Mouse (Mus musculus) lung, postnatal 4 days (tissue): ENCODE data around the gene Mier2.

Experiments
- DNase-seq, 2 experiments: peaks; one replicate each; pipeline ENCODE4 v3.0.0; 2021

The Mier2 gene

DNA sequence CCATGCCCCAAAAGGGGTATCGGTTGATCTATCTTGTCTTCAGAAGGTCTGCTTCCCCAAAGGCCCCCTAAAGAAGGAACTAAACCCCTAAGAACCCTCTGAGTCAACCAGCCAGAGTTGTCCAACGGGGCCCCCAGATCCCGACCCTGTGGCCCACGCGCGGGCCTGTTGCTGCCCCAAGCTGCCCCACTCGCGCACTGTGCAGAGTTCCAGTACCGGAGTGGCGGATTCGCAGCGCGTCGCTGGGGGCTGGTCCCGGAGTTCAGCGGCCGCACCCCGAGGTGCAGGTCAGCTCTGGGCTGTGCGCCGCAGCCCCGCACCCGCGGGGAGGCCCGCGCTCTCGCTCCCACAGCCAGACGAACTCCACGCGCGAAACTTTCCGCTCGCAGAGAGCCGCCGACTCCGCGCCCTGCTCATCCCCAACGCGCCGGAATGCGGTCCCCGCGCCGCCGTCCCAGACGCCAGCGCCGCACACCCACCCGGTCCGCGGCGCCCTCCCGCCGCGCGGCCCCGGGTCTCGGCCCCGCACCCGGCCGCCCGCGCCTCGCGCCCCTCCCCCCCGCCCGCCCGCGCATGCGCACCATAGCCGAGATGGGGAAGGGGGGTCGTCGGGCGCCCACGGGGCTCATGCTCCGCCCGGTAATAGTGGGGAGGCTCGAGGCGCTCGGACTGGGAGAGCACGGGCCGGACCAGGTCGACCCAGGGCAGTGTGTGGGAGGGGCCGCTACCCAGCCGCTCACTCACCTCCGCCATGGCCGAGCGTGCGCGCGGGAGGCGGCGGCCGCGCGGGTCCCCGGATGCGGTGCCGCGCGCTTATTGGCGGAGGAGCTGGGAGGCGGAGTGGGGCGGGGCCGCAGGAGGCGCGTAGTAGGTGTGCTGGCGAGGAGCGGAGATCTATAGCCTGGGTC is at the start of gene Mier2:
Mier2 (minus strand) TSS at position 870 of the 908 bp plus-strand sequence.
- peak; percentile 84 to 89 for DNase-seq

DNA sequence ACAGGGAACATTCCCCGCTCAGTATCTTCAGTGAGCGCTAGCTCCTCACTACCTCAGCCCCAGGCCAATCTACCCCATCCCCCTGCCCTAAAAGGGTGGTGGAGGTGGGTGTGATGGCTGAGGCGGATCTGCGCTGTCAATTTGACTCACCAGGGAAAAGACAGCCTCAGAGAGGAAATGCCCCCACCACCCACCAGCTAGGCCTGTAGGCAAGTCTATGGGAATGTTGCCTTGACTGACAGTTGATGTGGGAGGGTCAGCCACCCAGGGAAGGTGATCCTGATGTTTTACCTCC is 42.9 kb upstream of the Mier2 start:
- DNase-seq = no peak

DNA sequence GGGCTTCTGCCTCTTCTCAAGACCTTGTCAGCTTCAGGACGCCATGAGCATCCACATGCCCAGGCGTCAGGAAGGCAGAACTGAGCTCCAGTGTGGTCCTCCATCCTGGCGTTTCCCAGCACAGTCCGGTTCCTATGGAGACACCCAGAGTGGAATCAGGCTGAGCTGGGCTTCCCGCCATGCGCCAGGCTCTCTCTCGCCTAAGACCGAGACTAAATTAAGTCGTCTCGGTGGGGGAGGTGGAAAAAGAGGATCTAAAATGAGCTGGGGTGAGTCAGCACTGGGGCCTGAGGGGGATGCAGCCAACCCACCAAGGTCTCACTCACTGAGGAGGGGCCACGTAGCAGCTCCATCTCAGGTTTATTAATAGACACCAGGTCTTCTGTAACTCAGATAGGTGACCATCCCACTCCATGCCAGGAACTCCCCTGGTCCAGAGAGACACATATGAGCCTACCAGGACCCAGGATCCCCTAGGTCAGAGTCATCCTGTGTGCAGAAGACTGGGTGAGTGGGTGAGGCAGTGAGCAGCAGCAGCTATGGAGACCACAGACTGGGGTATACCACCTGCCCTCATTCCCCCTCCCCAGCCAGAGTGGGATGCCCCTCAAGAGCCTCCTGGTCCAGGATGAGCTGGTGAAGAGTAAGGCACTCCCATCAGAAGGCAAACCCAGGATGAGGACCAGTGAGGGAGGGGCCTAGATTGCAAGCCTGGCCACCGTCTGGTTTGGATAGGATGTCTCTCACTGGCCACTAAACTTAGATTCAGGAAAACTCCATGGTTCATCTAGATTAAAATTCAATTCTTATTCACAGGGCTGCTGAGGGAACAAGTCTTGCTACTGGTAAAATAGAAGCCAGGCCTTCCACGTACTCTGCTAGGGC is 42.3 kb upstream of the Mier2 start:
- no peak for DNase-seq

DNA sequence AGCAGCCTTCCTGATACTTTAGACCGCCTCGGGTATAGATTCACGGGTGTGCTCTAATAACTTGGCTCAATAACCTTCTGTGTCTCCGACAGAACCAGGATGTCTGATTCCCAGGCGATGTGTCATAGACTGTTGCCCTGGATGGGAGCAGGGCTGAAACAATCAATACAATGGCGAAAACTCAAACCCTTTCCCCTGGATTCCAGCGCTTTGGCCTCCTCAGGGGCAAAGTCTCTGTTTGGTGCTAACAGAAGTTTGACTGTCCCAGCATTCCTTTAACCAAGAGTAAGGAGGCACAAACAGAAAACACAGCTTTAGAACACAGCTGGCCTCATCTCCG is 40.6 kb upstream of the Mier2 start:
- no peak for DNase-seq

DNA sequence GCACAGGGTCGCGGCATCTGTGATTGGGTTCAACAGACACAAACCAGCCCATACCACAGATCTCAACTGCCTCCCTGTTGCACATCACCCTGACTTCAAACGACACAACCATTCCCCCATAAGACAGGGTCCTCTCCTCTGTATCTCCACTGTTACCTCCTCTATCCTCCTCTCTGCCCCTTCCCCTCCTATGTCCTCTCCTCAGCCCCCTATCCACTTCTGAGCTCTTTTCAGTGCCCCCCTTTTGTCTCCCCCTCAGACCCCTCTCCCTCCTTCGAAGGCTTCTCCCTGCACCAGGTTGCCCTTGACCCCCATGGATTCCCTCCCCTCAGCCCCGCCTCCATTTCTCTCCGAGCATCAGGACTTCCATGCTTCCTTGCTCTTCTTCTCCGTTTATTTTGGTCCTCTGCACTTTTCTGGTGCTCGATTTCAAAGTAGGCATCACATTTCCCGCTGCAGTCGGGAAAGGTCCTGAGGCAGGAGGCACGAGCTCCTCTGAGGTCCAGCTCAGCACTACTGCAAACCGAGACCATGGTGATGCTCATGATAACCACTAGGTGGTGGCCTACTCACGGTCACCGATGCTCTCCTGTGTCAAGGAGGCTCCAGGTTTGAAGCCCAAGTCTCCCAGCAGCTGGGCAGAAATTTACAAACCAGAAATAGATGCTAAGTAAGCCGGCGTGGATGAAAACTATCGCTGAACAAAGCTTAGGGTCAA is 40.0 kb upstream of the Mier2 start:
- peak; percentile 36 to 64 for DNase-seq

DNA sequence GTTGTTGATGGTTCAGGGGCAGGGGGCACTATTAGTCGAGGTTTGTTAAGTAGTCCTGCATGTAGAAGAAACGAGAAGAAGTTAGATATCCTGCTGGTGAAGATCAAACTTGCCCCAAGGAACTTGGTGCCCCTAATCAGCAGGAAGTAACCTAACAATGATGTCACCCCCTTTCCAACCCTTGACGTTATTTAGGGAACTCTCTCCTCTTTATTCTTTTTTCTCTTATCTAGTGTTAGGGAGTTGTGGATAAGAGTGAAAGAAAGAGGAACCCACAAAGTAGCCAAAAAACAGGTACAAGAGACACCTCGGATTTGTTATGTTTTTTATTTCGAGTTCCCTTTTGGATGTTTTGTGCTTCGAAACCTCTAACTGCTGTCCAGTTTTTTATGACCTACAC is 39.1 kb upstream of the Mier2 start:
- no peak for DNase-seq

DNA sequence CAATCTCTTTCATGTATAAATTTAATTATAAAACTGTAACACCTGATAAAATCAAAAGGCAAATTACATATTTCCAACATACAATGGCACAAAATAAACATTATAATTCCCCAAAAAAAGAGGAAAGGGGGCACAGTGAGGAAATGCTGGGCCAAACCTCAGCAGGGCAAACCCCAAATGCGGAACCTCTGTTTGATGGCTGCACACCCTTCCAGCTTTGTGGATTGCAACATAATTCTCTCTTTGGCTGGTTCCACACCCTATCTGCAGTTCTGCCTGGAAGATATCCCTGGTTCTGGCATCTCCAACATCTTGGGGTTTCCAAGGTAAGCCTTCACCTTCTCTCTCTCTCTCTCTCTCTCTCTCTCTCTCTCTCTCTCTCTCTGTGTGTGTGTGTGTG is 35.7 kb upstream of the Mier2 start:
- peak in 1 of 2 experiments; percentile 8 for DNase-seq

DNA sequence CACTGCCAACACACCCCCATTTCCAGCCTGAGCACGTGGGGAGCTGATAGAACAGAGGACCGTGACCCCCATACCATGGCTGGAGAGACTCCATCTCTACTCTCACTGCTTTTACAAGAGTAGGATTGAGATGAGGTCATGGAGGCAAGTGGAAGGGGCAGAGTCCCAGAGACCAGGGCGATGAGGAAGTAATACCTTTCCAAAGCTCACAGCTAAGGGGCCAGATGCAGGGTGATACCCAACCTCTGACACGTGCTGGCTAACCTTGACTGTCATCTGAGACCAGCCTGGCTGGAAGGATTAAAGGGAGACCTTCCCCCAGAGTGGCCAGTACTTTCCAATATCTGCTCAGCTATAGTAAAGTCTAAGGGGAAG is 32.7 kb upstream of the Mier2 start:
- no peak for DNase-seq

DNA sequence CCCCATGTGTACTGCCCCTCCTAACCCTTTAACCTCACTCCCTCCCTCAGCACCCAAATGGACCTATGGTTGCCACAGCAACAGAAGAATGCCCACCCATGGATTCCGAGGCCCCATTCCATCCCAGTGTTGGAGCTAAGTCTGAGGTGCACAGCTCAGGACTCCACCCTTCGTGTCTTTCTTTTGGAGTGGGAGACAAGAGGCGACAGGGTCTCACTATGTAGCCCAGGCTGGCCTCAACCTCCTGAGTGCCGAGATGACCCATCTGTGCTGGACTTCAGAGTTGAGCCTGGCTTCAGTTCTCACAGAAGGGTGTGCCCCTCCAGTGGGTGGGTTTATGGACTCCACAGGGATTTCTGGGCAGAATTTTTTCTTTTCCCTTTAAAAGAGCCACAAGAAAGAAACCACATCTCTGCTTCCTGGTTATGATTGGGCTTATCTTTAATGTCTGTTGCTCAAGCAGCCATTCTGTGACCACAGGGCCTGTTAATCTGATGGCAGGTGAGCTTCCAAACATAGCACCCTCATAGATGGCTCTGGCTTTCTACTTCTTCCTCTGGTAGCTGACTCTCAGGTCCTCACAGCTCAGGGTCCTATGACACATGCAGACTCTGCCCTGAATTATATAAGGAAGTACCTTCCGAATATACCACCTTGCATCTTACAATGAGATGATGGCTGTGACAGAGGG is 32.2 kb upstream of the Mier2 start, which contains the start of gene Theg:
Theg (minus strand) TSS at position 271 of the 691 bp plus-strand sequence.
- no peak for DNase-seq

DNA sequence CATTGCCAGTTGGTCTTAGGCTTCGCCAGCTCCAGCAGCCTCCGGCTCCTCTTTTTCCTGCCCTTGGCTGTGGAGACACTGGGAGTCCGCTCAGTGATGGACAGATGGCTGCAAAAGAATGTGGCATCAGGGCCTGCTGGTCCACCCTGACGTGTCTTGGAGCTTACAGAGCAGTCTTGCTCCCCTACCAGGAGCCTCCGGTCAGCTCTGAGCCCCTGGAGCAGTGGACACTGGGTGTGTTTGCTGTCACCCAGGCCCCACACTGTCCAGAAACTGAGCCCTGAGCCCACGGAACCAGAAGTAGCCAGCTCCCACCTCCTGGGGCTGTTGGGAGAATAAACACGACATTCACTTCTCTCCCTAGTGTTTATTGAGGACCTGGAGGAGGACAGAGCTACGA is 31.2 kb upstream of the Mier2 start:
- no peak for DNase-seq

DNA sequence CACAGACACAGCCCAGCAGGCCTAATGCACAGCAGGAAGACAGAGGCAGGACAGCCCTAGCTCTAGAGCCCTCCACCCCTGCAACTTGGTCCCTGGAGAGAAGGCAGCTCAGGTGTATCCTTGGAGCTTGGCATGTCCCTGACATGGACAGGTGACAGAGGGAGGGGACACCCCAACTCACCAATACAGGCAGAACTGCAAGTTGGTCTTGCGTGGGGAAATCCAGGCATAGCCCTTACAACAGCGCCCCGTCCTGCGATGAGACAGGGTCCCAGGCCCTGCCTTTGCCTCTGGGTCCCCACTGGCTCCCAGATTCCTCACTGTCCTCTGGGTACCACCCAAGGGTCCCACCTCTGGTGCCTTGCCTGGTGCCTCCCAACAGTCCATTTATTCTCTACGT is 30.7 kb upstream of the Mier2 start:
- DNase-seq = no peak

DNA sequence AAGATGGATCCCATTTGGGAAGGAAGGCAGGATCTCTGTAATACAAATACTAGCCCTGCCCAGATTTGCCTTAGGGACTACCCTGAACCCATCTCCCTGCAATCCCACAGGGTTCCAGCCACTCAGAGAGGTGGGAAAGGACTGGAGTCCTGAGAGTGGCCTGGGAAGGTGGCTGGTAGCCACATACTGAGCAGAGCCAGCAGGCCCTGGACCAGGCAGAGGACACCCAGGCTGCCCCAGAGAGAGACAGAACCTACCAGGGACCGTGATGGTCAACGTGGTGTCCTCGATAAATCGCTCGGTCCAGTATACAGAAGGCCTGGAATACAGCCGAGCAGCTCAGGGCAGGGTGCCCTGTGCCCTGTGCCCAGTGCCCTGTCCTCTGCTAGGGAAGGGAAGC is 30.1 kb upstream of the Mier2 start:
- no peak for DNase-seq

DNA sequence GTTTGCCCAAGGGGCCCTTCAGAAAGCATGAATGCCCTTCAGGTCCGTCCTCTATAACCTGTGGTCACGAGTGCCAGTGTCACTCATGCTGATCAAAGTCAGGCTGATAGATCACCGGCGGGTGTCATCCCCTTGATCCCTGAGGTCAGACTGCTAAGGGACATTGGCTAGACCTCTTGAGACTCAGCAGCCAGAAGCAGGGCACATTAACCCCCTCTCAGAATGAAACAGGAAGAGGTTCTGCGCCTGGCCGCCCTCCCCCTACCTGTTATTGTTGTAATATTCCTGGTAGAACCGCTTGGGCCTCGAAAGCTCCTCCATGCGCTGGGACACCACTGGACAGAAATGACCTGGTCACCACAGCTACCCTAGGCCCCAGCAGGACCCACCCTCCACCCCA is 29.4 kb upstream of the Mier2 start:
- no peak for DNase-seq

DNA sequence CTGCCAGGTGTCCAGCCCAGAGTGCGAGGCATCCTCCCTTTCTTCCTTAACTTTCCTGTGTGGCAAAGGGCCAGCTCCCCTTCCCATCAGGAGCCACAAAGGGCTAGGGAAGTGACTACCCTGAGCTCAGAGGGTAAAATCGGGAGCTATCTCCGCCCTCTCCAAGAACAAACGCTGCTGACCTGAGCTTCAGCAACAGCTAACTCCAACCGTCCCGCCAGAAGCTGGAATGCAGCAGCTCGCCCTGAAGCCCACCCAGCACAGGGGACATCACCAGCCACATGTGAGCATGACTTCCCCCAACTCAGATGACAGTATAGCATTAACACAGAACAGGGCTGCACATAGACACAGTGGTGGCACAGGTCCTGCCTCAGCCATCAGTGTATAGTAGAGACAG is 29.0 kb upstream of the Mier2 start:
- DNase-seq = no peak

DNA sequence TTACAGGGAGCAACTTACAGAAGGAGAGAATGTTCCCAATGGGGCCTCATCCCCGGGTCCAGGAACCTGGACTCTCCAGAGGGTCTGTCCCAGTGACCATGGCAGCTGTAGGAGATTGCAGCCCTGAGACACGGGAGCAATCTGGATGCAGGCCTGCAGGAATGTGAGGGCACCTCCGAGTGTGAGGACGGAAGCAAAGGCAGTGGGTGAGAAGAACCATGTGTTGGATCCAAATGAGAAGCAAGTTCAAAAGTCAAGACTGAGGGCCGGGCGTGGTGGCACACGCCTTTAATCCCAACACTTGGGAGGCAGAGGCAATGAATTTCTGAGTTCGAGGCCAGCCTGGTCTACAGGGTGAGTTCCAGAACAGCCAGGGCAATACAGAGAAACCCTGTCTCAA is 26.5 kb upstream of the Mier2 start:
- no peak for DNase-seq

DNA sequence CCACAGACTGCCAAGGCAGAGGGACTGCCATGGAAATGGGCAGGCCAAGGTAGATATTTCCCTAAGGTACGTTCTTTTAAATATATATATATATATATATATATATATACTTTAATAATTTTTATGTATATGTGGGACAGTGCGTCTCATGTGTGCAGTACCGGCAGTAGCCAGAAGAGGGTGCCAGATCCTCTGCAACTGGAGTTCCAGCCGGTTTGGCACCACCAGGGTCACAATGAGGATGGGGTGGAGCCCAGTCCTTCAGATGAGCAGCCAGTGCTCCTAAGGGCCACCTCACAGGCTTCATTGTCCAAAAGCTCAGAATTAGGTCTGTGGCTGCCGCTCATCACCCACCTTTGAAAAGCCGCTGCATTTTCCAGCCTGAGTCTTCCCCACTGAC is 25.8 kb upstream of the Mier2 start:
- peak in 1 of 2 experiments; percentile 49 for DNase-seq

DNA sequence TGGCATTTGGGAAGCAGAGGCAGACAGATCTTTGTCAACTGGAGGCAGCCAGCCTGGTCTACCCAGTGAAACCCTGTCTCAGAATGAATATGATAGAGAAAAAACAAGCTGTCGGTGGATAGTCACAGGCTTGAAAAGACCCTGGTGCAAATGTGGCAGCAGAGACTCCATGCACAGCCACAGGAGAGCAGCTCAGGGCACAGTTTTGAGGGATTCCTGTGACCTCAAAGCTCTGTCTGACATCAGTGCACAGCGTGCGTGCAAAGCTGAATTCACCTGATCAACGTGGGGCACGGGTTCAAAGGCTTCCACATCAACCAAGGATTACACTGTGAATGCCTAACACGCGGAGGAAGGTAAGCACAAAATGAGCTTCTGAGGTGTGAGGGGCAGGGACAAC is 25.4 kb upstream of the Mier2 start:
- no peak for DNase-seq

DNA sequence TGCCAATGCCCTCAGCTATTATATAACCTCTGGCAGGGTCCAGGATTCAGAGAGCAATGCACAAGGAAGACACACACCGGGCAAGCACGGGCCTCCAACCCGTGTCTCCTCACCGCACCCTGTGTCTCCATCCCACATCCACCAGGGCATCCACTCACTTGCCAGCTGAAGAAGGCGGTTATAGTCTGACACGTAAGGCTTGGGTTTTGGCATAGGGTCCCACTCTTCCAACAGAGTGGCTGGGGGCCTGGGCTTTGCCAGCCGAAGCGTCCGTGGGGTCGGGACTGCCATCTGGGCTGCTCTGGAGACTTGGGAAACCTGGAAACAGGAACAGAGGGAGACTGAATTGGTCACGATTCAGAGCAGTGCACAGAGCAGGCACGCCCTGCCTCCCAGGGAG is 24.8 kb upstream of the Mier2 start:
- DNase-seq = no peak

DNA sequence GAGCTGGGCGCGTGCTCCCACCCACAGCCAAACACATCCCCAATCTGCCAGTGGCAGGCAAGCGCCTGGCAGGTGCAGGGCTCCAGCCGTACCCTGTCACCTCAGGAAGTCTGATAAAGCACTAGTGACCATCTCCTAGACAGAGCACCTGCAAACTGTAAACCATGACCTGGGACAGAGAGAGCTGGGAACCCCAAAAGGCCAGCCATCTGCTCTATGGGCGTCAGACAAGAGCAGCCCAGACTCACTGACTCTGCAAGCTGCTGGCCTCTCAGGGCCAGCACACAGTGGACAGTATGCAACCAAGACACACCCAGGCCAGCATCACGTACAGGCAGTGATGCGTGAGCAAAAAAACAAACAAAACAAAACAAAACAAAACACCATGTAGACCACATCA is 23.9 kb upstream of the Mier2 start:
- no peak for DNase-seq

DNA sequence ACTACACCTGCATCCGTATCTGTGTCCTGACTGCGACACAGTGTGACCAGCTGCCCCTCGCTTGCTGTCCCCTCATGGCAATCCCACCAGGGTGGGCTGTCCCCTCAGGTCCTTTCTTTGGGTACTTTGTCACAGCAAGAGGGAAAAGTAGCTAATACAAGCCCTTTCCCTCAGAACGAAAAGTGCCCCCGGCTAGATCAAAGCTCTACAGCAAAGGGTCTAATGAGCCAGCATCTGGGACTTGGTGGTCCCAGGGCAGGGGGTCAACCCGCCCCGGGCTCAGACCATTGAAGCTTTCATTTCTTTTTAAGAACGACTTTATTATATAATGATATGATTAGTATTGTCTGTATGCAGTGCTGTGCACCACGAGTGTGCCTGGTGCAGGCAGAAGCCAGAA is 23.3 kb upstream of the Mier2 start:
- no peak for DNase-seq

DNA sequence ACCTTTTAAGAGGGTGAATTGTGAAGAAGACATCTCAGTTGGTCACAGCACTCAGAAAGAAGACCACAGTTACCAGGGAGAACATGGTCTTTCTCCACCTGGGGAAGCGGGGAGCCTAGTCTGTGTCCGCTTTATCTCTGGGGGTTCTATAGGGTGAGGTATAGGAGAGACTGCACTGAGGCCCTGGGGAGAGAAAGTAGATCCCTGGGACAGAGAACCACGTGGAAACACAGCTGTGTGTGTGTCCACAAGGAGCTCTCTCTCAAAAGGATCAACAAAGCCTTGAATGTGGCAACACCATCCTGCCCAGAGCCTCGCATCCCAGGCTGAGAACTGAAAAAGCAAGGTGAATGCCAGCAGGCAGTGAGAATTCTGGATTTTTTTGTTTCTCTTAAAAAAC is 22.4 kb upstream of the Mier2 start:
- no peak for DNase-seq

DNA sequence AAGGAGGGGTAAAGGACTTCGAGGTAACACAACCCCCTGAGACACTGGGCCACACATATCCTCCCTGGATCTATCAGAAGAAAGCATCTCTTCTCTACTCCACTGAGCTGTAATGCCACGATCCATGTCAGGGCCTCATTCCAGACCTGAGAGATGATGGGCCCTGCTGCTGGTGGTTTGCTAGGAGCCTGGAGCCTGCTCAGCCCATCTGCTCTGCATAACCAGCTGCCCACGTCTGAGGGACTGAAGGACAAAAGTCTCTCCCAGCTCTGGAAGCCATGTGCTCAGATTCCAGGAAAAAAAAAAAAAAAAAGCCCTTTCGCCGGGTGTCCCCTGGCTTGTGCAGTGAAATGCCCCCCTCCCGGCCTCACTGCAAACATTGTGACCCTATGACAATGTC is 20.8 kb upstream of the Mier2 start:
- peak in 1 of 2 experiments; percentile 8 for DNase-seq

DNA sequence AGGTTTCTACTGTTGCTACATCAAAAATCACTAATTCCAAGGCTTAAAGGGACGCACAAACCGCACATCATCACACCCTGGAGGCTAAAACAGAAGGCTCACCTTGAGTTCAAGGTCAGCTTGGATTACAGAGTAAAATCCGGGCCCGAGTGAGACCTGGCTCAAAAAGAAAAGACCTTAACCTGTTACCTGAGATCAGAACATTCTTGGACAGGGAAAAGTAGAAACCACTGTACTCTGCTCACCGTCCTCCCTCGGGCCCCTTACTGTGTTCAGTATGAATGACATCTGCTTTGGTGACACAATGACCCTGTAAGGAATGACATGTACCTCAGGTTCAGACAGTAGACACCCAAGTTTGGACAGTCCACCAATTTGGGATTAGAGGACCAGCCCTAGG is 19.8 kb upstream of the Mier2 start:
- DNase-seq = no peak
